Mouse (Mus musculus) kidney, postnatal 36 days (tissue): ENCODE measurements around the gene Stmnd1.
"Not testable (repeated sequence)": the region's sequence is repeated elsewhere in the genome, so short reads cannot be mapped to it uniquely, and the experiment has no call there.

Experiments used
- DNase-seq, 2 experiments: peaks; one replicate each; pipeline ENCODE4 v3.0.0; 2021 to 2022; ENCODE audit warnings: mixed read lengths in 2 of 2

Stmnd1 gene

DNA sequence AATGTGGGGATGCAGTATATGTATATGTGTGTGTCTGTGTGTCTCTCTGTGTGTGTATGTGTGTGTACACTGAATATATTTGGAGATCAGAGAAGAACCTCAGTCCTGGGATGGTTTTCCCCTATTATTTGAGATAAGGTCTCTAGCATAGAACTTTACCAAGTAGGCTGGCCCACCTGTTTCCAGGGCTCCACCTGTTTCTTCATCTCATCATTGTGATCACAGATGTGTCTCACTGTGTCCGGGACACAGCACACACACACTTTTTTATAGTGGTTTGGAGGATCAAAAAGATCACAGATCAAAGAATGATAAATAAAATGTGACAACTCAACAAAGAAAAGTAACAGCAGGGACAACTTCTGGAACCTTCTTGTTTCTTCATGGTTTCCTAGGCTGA, 17.0 kb downstream of the Stmnd1 start:
- DNase-seq: no peak

DNA sequence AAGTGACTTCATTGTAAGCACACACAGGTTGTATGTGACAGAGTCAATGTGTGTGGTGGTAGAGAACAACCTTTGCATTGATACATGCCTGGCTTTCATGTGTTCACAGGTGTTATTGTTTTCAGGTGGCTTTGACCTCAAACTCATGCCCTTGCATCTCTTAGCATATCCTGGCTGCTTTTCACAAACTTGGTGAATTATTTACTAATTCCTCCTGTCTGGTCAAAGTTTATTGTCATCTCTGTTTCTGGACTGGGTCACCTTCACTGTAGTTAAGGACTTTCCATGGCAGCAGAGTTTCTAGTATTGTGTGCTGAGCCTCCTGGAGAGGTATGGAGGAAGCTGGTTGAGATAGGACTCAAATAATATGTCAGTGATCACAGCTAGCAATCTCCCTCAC, 20.8 kb downstream of the Stmnd1 start:
- DNase-seq: peak; percentile 22 to 83

DNA sequence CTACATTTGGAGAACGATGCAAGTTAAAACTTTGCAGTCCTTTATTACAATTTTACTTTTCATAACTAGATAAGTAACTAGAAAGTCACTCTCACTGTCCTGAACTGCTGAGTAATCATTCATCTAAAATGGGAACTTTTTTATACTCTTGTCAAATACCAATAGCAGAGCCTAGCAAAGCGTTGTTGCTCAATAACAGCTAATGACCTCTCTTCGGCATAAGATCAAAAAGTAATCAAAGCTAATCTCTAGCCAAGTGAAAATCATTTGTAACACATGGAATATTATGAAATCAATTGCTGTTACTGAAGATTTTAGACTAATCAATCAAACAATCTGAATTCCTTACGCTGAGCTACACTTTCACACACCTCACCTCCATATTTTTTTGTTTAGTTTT, 24.2 kb downstream of the Stmnd1 start:
- DNase-seq: no peak

DNA sequence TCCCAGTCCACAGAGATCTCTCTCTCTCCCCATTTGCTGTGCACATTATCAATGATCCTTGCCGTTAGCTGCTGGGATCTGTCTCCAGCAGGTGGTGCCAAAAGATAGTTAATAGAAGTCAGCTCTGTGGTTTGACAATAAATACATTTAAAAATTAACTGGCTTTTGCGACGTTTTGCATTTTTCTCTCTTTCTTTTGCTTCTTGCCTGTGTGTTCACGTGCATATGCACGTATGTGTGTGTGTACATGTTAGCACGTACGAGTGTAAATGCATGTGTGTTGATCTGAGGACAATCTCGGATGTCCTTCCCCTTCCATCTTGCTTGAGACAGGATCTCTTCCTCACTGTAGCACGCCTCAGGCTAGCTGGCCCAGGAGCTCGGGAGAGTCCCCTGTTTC, 37.3 kb downstream of the Stmnd1 start:
- peak; percentile 69 to 74 for DNase-seq

DNA sequence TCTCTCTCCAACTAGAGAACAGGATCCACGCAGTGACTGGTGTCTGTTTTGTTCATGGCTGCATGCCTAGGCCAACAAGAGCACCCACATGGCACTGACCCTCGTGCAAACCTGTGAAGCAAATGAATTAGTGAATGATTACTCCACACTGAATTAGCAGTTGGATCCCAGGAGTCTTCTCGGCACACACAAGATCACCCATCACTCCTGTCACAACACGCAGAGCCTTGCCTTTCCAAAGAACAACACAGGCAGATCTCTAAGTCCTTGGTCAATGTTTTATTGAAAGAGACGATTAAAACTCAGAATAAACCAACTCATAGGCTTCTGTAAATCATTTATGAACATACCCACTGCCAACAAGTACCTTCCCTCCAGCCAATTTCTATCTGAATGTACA, 39.7 kb downstream of the Stmnd1 start:
- peak; percentile 45 to 84 for DNase-seq

DNA sequence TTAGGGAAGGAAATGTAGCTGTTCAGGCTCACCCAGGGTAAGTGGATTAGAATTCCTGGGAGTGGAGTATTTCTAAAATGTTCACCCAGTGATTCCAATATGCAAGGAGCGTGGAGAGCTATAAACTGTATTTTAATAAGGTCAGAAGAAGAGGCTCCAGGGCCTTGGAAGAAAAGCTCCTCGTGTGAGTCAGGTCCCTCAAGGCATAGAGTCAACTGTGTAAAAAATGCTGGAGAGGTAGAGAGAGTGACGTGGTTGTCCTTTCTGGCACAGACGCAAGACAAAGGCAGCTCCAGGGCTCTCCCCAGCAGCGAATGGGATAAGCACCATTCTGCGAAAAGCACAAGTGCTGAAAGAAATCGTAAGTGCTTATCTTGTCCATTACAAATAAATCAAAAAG, 41.6 kb downstream of the Stmnd1 start:
- DNase-seq: no peak

DNA sequence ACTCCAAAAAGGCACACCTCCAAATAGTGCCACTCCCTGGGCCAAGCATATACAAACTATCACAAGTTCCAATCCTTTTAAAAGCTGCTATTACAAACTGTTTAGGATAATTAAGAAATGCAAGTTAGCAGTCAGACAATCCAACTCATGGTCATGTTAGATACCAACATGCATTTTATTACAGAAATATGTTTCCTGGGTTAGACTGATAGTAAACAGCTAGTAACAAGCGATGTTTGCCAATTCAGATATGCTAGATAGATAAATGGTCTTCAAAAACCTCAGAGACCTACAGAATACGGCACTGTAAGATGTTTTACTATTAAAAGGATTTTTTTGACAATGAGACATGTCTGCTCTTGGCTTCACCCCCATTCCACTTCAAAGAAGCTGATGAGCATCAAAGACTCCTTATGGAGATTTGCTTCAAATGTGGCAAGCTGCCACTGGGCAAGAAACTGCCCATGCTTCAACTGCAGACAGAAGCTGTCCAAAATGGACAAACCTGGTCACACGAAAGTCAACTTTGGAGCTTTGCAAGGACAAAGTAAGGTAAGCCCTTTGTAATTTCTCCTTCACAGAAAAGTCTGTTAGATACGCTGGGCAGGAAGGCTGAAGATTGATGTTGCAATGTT, 52.9 kb downstream of the Stmnd1 start:
- no peak for DNase-seq

DNA sequence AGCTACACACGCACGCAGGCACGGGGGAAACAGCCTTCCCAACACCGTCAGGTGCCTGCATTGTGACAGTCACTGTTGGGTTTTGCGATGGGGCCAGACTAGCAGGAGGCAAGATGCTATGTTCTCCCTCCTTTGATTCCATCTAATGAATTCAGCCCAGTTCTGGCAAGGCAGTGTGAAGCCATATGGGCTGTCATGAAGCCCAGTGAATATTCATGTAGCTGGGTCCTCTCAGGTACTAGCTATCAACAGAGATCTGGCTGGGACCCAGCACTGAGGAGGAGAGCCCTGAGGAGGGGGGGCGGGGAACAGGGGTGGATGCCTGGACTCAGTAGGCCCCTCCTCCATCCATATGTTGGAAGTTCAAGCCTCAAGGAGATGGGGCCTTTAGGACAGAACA, 61.5 kb downstream of the Stmnd1 start:
- no peak for DNase-seq

DNA sequence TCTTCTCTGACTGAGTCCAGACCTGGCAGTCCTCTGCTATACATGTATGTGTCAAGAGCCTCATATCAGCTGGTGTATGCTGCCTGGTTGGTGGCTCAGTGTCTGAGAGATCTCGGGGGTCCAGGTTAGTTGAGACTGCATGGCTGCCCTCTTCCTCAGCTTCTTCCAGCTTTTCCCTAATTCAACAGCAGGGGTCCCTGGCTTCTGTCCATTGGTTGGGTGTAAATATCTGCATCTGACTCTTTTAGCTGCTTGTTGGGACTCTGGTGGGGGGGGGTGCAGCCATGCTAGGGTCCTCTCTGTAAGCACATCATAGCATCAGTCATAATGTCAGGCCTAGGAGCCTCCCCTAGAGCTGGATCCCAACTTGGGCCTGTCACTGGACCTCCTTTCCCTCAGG, 62.8 kb downstream of the Stmnd1 start:
- not testable (repeated sequence) for DNase-seq

DNA sequence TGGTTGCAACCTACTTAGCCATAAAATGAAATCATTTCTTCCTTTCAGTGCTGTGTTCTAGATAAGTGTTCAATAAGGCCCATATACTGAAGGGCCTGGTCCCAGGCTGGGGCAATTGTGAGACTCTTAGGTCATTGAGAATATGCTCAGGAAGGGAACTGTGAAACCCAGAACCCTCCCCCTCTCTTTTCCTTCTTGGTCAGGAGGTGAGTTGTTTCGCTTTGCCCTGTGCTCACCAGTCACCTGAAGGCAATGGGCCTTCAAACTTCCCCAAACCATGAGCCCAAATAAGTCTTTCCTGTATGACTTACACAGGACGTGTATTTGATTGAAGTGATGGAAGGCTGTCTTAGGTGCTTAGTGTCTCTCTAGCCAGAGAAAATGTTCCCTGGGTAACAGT, 64.3 kb downstream of the Stmnd1 start:
- DNase-seq: no peak

DNA sequence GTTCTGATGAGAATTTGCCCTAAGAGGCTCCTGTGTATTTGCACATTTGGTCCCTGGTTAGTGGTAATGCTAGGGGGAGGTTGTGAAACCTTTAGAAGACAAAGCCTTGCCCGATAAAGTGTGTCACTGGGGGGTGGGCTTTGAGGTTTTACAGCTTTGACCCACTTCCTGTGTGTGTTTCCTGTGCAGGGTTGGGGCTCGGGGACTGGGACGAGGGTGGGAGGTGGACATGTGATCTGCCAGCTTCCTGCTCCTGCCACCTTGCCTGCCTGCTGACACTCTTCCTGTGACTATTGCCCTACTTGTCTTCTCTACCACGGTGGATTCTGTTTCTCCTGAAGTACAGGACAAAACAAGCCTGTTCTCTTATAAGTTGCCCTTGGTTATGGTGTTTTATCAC, 66.4 kb downstream of the Stmnd1 start:
- DNase-seq: no peak

DNA sequence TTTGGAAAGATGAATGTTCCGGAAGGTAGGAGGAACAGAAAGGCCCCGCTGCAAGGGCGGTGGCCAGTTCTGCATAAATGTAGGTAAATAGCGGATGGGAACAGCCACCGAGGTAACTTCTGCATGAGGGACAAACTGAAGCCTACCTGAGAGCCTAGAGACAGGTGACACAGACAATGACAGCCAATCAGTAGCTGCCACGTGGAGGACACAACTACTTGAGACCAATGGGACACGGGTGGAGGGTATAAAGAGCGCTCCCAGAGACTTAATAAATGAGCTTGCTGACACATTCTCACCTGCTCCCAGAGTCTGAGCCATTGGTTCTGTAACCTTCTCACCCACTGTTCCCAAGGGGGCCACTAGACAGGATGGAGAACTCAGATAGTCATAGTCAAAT, 67.1 kb downstream of the Stmnd1 start:
- DNase-seq: no peak

DNA sequence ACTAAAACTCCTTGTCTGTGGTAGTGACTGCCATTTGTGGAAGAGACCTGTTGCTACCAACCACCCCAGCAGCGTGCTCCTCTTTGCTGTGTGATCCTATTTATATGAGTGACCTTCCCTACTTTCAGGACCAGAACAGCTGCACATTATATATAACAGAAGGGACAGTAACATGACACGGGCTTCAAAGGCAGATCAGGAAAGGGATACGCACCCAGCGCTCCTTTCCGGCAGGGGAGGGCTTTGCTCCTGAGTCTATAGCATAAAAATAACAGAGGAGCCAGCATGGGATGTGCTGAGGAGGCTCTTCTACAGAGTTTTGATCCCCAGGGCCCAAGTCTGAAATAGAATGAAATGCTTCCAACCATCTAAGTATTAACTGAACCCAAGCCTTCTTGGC, 67.9 kb downstream of the Stmnd1 start:
- DNase-seq: no peak

DNA sequence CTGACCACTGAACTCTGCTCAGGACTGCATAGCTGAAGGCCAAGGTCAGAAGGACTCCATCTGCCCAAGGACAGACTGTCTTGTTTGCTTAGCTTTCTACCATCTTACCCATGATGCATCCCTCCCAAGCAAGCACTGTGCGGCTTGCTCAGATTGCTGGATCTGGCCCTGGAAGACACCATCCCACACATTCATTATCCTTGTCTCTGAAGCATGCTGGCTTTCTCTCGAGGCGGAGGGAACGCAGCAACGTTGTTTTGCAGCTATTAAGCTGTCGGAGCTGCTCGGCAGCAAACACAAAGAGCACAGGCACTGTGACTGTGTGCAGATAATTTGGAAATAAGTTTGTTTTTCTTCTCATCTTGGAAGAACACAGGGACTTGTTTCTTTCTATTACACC, 69.7 kb downstream of the Stmnd1 start:
- DNase-seq: no peak

DNA sequence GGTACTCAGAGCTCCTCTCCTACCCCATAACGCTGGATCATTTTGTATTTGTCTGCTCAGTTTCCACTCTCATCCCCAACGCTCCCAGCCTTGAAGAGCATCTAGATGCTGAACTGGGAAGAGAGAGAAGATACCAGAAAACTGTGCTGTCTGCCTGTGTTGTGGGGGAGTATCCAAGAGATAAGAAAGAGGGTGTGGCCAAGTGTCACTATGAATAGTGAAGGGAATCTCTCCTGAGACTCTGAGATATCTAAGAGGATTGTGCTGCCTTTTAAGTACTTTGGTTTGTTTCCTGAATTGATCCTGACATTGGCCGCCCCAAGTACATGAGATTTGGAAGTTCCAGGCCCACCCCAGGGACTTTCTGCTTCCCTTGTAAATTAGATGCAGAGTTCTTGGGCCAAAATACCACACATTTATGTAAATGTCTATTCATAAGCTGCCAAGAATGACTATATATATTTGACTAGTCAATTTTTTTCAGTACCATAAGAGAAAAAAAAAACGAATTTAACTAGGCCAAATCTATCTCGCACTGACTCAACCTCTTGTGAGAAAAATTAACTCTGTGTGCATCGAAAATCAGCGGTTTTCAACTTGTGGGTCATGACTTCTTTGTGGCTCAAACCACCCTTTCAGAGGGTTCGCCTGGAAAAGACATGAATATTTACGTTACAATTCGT, 73.5 kb downstream of the Stmnd1 start:
- no peak for DNase-seq

DNA sequence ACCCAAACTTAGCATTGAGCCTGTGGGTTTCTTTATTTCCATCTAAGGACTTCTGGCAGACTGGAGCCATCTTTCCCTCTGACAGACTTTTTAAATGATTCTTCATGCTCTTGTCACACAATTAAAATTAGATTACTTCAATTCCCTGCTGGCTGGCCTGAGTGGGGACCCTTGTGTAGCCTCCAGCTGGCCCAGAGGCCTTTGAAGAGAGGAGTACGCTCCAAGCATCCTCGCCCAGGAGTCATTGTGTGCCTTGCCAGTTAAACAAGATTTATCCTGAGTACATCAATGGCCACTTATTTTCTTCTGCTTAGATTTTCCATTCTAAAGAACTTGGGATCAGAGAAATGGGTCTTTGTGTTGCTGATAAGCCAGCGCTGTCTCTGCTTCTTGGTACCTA, 76.1 kb downstream of the Stmnd1 start:
- DNase-seq: no peak
